Mouse (Mus musculus) embryonic facial prominence, embryonic 11.5 days (tissue): ENCODE measurements around the gene Gzf1. TPM values are rescaled to one million over a fixed set of nuclear protein-coding genes. Genes with fewer than 3 reads are reported as not detected.
A peak's percentile ranks its signal among the peaks of the same experiment; 100 is the strongest.

Experiments used
- ATAC-seq: fragments of 200-750 bp; cut with Nextera tagmentation; replicated peaks from 2 replicates; pipeline ENCODE4 v1.8.0; 2017; ENCODE audit warnings: low read depth; ENCODE audit not compliant: insufficient number of reproducible peaks, low FRiP score, low TSS enrichment
- DNase-seq: peaks from one replicate; pipeline ENCODE4 v3.0.0-alpha.2; 2015; ENCODE audit warnings: low spot score
- H3K27ac ChIP-seq: fragments of 300-500 bp; sonication (generic); replicated peaks from 2 replicates; pipeline ENCODE4 v1.5.1; 2014; ENCODE audit warnings: mild to moderate bottlenecking, low read depth, low read length, control low read depth
- H3K27me3 ChIP-seq: fragments of 300-500 bp; sonication (generic); 2 replicates; pipeline ENCODE4 v1.6.1; 2014; ENCODE audit warnings: mild to moderate bottlenecking, low read length, moderate library complexity, mixed read lengths; ENCODE audit not compliant: control insufficient read depth, insufficient read depth
- H3K36me3 ChIP-seq: fragments of 300-500 bp; sonication (generic); replicated peaks from 2 replicates; pipeline ENCODE4 v1.6.1; 2014; ENCODE audit warnings: low read depth, mild to moderate bottlenecking, low read length, moderate library complexity, mixed read lengths; ENCODE audit not compliant: control insufficient read depth, insufficient read depth
- H3K4me1 ChIP-seq: fragments of 300-500 bp; sonication (generic); 2 replicates; pipeline ENCODE4 v1.6.1; 2014; ENCODE audit warnings: low read length, mixed read lengths; ENCODE audit not compliant: control insufficient read depth, insufficient read depth
- H3K4me2 ChIP-seq: fragments of 300-500 bp; sonication (generic); 2 replicates; pipeline ENCODE4 v1.6.1; 2014; ENCODE audit warnings: low read depth, mild to moderate bottlenecking, control low read depth, low read length, moderate library complexity
- H3K4me3 ChIP-seq: fragments of 300-500 bp; sonication (generic); 2 replicates; pipeline ENCODE4 v1.5.1; 2014; ENCODE audit warnings: low read depth, low read length, control low read depth
- H3K9ac ChIP-seq: fragments of 300-500 bp; sonication (generic); replicated peaks from 2 replicates; pipeline ENCODE4 v1.6.1; 2014; ENCODE audit warnings: mild to moderate bottlenecking, control low read depth, low read length
- H3K9me3 ChIP-seq: fragments of 300-500 bp; sonication (generic); replicated peaks from 2 replicates; pipeline ENCODE4 v1.6.1; 2016; ENCODE audit warnings: mild to moderate bottlenecking, low read length, inconsistent platforms, mixed read lengths; ENCODE audit not compliant: control insufficient read depth
- WGBS: fragments of 180-500 bp; shearing (Covaris S2); extraction: QIAGEN DNeasy Blood & Tissue Kit; methylation state at CpG from one replicate; pipeline ENCODE4 v1.1.7; 2014; 5-methylcytosine and 5-hydroxymethylcytosine counted together
- polyA plus RNA-seq: library from polyadenylated mRNA; unstranded; fragments of >200 nt; fragmentation: Nextera tagmentation; extraction: Ambion mirVana; gene quantifications from 2 replicates; pipeline ENCODE4 v1.2.1, GENCODE M21; 2014

Gene Gzf1
- polyA plus RNA-seq, 1 experiment from 2014 or later, result 30.8 TPM

- ATAC-seq, result no peak
- Histone ChIP-seq H3K9ac (no peak overlapping the region), H3K36me3 (no peaks in the 10 kb centered on the region), H3K27ac (no peak overlapping the region), H3K27me3 (no peaks in the 10 kb centered on the region), H3K4me3 (no peak overlapping the region), H3K9me3 (no peaks in the 10 kb centered on the region), H3K4me1 (no peaks in the 10 kb centered on the region), H3K4me2 (no peak overlapping the region)
- WGBS, result 97% methylated on average over 1 of the region's 1 CpGs
- DNase-seq, result no peak
These were observed 17.4 kb upstream of the Gzf1 start for GRCm38 (mm10) chr2:148663458-148663857.

- peak within 1 kb of the TSS; percentile 80 for H3K9ac ChIP-seq
- peaks cover 4% of the 10 kb centered on the region; the same call in 1 of the 2 replicates for H3K36me3 ChIP-seq
- no peaks in the 10 kb centered on the region for H3K4me1 ChIP-seq
- peak; percentile 99 for ATAC-seq
- peak within 1 kb of the TSS; percentile 55 for H3K4me2 ChIP-seq
- peak; percentile 99 for DNase-seq
- H3K9me3 ChIP-seq, result no peaks in the 10 kb centered on the region
- 0 out of 2 replicates have a peak within 1 kb of the TSS, but pooled peaks have one; percentile 35 for H3K27ac ChIP-seq
- peak within 1 kb of the TSS; percentile 74 for H3K4me3 ChIP-seq
- WGBS, result 2% methylated on average over 53 of the region's 58 CpGs
- no peaks in the 10 kb centered on the region for H3K27me3 ChIP-seq
These were observed 8.4 kb upstream of the Gzf1 start, which contains the start of gene Nxt1 for GRCm38 (mm10) chr2:148672199-148673096. Nxt1 (plus strand) TSS chr2:148672601.

GRCm38 (mm10) chr2:148677801-148678200, 3.0 kb upstream of the Gzf1 start:
- WGBS, result 4% methylated on average over 26 of the region's 26 CpGs
- no peaks in the 10 kb centered on the region for H3K9me3 ChIP-seq
- H3K4me3 ChIP-seq, result peak overlapping the region; percentile 32
- DNase-seq, result peak; percentile 81
- H3K9ac ChIP-seq, result peak overlapping the region; percentile 47
- peaks cover 4% of the 10 kb centered on the region; the same call in 1 of the 2 replicates for H3K36me3 ChIP-seq
- H3K27ac ChIP-seq, result peak overlapping the region; percentile 65
- no peaks in the 10 kb centered on the region; the same call in 1 of the 2 replicates for H3K4me1 ChIP-seq
- H3K4me2 ChIP-seq, result peak overlapping the region; percentile 34
- 0 out of 2 replicates have a peak, but pooled peaks have one; percentile 4 for ATAC-seq
- no peaks in the 10 kb centered on the region for H3K27me3 ChIP-seq

GRCm38 (mm10) chr2:148679346-148679745, 1.5 kb upstream of the Gzf1 start:
- peak; percentile 25; the same call in 1 of the 2 replicates for ATAC-seq
- peaks cover 6% of the 10 kb centered on the region; the same call in 1 of the 2 replicates for H3K36me3 ChIP-seq
- H3K9ac ChIP-seq, result 0 out of 2 replicates have a peak overlapping the region, but pooled peaks have one; percentile 43
- DNase-seq, result peak; percentile 81
- peak overlapping the region; percentile 19 for H3K4me2 ChIP-seq
- no peaks in the 10 kb centered on the region; the same call in 1 of the 2 replicates for H3K4me1 ChIP-seq
- 0 out of 2 replicates have a peak overlapping the region, but pooled peaks have one; percentile 1 for H3K4me3 ChIP-seq
- no peaks in the 10 kb centered on the region for H3K27me3 ChIP-seq
- no peaks in the 10 kb centered on the region for H3K9me3 ChIP-seq
- H3K27ac ChIP-seq, result peak overlapping the region; percentile 76
- 0% methylated on average over 9 of the region's 9 CpGs for WGBS

GRCm38 (mm10) chr2:148681461-148681891, 653 bp downstream of the Gzf1 start:
- Histone ChIP-seq H3K27me3 (no peaks in the 10 kb centered on the region), H3K4me2 (peak overlapping the region; percentile 73), H3K27ac (peak overlapping the region; percentile 28; the same call in 1 of the 2 replicates), H3K4me1 (no peaks in the 10 kb centered on the region; the same call in 1 of the 2 replicates), H3K9ac (peak overlapping the region; percentile 75), H3K36me3 (peaks cover 4% of the 10 kb centered on the region; the same call in 1 of the 2 replicates), H3K4me3 (peak overlapping the region; percentile 77), H3K9me3 (no peaks in the 10 kb centered on the region)
- peak; percentile 53 for ATAC-seq
- WGBS, result 13% methylated on average over 17 of the region's 17 CpGs
- DNase-seq, result peak; percentile 36

- Histone ChIP-seq H3K36me3 (peaks cover 2% of the 10 kb centered on the region; the same call in 1 of the 2 replicates), H3K4me1 (no peaks in the 10 kb centered on the region; the same call in 1 of the 2 replicates), H3K27ac (no peak overlapping the region), H3K9me3 (no peaks in the 10 kb centered on the region), H3K4me3 (no peak overlapping the region), H3K4me2 (no peak overlapping the region), H3K9ac (no peak overlapping the region), H3K27me3 (no peaks in the 10 kb centered on the region)
- WGBS, result 89% methylated on average over 1 of the region's 1 CpGs
- DNase-seq, result no peak
- ATAC-seq, result no peak
These were observed 2.2 kb downstream of the Gzf1 start for GRCm38 (mm10) chr2:148683031-148683430.

GRCm38 (mm10) chr2:148684972-148685371, 4.1 kb downstream of the Gzf1 start:
- Histone ChIP-seq H3K27ac (no peak overlapping the region), H3K4me3 (no peak overlapping the region), H3K9me3 (no peaks in the 10 kb centered on the region), H3K27me3 (no peaks in the 10 kb centered on the region), H3K36me3 (peaks cover 2% of the 10 kb centered on the region; the same call in 1 of the 2 replicates), H3K4me2 (no peak overlapping the region), H3K4me1 (no peaks in the 10 kb centered on the region; the same call in 1 of the 2 replicates), H3K9ac (no peak overlapping the region)
- ATAC-seq (no peak), DNase-seq (no peak)
- WGBS, result 97% methylated on average over 2 of the region's 2 CpGs
